Mouse (Mus musculus): ENCODE data around the gene Apobec3. TPM values are rescaled to one million over a fixed set of nuclear protein-coding genes. Genes with fewer than 3 reads are reported as not detected.

The Apobec3 gene
- polyA plus RNA-seq, 1 experiment from 2014 or later, result 41.7 TPM

- Histone ChIP-seq H3K27ac (no peak overlapping the region), H3K36me3 (peaks cover 23% of the 10 kb centered on the region), H3K4me1 (replicated peaks) (no peaks in the 10 kb centered on the region), H3K9me3 (replicated peaks) (no peaks in the 10 kb centered on the region), H3K9ac (no peak overlapping the region), H3K27me3 (no peaks in the 10 kb centered on the region), H3K4me3 (replicated peaks) (no peak overlapping the region), H3K4me2 (no peak overlapping the region)
- DNase-seq, result no peak
- WGBS (ENCODE audit: insufficient replicate concordance), result 80% methylated on average over 8 of the region's 8 CpGs
- ATAC-seq (ENCODE audit: low read depth), result no peak
These were observed 19.9 kb downstream of the Apobec3 start for GRCm38 (mm10) chr15:79911339-79911738.

DNA sequence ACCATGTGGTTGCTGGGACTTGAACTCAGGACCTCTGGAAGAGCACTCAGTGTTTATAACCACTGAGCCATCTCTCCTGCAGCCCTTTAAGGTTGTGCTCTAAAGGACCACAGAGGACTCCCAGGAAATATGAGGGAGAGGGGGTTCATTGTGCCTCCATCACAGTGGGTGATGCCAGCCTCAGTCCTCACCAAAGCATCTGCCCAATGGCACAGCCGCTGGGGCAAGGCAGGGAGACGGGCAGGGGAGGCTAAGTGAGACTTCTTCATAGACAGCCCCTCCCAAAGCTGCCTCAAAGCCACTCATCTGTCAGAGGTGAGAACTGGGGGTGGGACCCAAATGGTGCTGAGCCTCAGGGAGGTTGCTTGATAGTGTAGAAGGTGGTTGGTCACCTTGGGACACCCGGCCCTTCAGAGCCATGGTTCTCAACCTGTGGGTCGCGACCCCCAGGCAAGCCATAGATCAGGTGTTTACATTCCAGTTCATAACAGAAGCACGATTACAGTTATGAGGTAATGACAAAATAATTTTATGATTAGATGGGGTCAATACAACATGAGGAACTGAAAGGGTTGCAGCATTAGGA, 22.4 kb downstream of the Apobec3 start:
- ATAC-seq (ENCODE audit: low read depth) (no peak), DNase-seq (no peak)
- WGBS (ENCODE audit: insufficient replicate concordance), result 85% methylated on average over 6 of the region's 6 CpGs
- H3K27ac ChIP-seq, result no peak overlapping the region
- no peaks in the 10 kb centered on the region for H3K4me1 ChIP-seq (replicated peaks)
- H3K9me3 ChIP-seq (replicated peaks), result no peaks in the 10 kb centered on the region
- no peak overlapping the region for H3K4me3 ChIP-seq (replicated peaks)
- no peaks in the 10 kb centered on the region for H3K27me3 ChIP-seq
- peaks cover 11% of the 10 kb centered on the region for H3K36me3 ChIP-seq
- H3K4me2 ChIP-seq, result no peak overlapping the region
- H3K9ac ChIP-seq, result no peak overlapping the region

DNA sequence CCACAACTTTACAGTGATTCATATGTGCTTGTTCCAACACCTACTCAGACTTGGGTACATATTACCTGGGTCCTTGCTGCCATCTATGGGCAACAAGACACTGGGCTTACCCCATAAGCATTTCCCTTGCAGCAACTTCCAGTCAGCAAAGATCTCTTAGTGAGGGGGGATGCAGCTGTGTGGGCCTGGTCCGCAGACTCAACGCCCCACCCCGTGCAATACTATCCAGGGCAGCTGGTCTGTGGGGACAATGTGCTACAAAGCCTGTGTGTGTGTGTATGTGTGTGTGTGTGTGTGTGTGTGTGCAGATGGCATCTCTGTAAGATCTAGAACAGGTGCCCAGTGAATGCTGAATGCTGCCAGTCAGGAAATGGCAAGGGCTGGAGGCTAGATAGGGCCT, 22.9 kb downstream of the Apobec3 start:
- Histone ChIP-seq H3K4me2 (no peak overlapping the region), H3K4me3 (replicated peaks) (no peak overlapping the region), H3K36me3 (peaks cover 11% of the 10 kb centered on the region), H3K9ac (no peak overlapping the region), H3K4me1 (replicated peaks) (no peaks in the 10 kb centered on the region), H3K27me3 (no peaks in the 10 kb centered on the region), H3K9me3 (replicated peaks) (no peaks in the 10 kb centered on the region), H3K27ac (no peak overlapping the region)
- ATAC-seq (ENCODE audit: low read depth) (no peak), DNase-seq (no peak)
- 89% methylated on average over 3 of the region's 3 CpGs for WGBS (ENCODE audit: insufficient replicate concordance)

DNA sequence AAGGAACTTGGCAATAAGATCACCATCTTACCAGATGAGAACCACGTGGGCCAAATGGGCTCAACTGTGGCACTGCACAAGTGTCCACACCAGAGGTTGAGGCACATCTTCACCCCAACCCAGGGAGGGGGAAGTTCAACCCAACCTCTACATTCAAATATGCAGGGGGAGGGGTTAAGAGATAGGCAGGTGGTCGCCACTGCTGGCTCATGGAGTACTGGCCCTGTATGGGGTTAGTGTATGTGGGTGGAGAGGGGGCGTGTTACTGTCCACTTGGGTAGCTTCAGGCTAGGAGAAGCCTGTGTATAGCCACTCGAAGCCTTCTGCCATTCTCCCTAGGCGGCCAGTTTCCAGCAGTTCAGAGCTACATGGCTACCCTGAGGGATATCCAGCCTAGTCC, 24.7 kb downstream of the Apobec3 start:
- H3K9me3 ChIP-seq (replicated peaks), result no peaks in the 10 kb centered on the region
- ATAC-seq (ENCODE audit: low read depth), result no peak
- 57% methylated on average over 5 of the region's 5 CpGs for WGBS (ENCODE audit: insufficient replicate concordance)

DNA sequence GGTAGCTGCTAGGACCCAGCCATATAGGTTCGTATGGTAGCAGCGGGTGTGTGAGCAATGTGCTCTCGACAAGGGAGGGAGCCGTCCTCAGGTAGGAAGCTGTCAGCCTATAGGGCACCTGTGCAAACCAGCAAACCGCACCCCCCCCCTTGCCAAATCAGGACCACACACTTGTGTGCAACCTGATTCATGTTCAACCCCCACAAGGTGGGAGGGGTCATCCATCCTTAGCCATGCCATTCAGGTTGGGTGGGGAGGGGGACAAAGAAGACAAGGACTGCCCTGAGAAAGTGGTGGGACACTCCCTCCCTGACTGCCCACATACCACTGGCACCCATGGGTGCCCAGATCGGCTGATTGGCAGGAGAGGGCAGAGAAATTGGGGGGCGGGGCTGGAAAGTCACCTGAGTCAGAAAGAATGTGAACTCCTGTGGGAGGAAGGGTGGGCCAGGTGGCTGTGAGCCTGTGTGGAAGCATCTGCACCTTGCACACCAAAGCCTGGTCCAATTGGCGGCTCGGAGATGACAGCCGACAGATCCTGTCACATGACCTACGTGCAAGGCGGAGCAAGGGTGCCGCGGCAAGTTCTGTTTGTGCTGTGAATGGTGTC, 25.8 kb downstream of the Apobec3 start:
- H3K9me3 ChIP-seq (replicated peaks), result no peaks in the 10 kb centered on the region
- H3K4me3 ChIP-seq (replicated peaks), result no peak overlapping the region
- no peak overlapping the region for H3K9ac ChIP-seq
- WGBS (ENCODE audit: insufficient replicate concordance), result 81% methylated on average over 14 of the region's 14 CpGs
- ATAC-seq (ENCODE audit: low read depth) (no peak), DNase-seq (no peak)
- H3K4me2 ChIP-seq, result no peak overlapping the region
- no peak overlapping the region for H3K27ac ChIP-seq
- H3K36me3 ChIP-seq, result peaks cover 5% of the 10 kb centered on the region; the same call in 1 of the 2 replicates
- no peaks in the 10 kb centered on the region for H3K4me1 ChIP-seq (replicated peaks)
- no peaks in the 10 kb centered on the region for H3K27me3 ChIP-seq

More for the DNA sequence above, 24.7 kb downstream of the Apobec3 start:
- Histone ChIP-seq H3K27me3 (no peaks in the 10 kb centered on the region), H3K4me3 (replicated peaks) (no peak overlapping the region), H3K9ac (no peak overlapping the region), H3K4me2 (no peak overlapping the region), H3K36me3 (peaks cover 5% of the 10 kb centered on the region; the same call in 1 of the 2 replicates), H3K27ac (no peak overlapping the region), H3K4me1 (replicated peaks) (no peaks in the 10 kb centered on the region)
- DNase-seq, result no peak

GRCm38 (mm10) chr15:79918485-79918884, 27.0 kb downstream of the Apobec3 start:
- H3K4me1 ChIP-seq (replicated peaks), result no peaks in the 10 kb centered on the region
- WGBS (ENCODE audit: insufficient replicate concordance), result 80% methylated on average over 16 of the region's 16 CpGs
- H3K9ac ChIP-seq, result no peak overlapping the region
- H3K4me2 ChIP-seq, result no peak overlapping the region
- no peaks in the 10 kb centered on the region for H3K9me3 ChIP-seq (replicated peaks)
- H3K27me3 ChIP-seq, result no peaks in the 10 kb centered on the region
- H3K4me3 ChIP-seq (replicated peaks), result no peak overlapping the region
- ATAC-seq (ENCODE audit: low read depth) (no peak), DNase-seq (no peak)
- H3K36me3 ChIP-seq, result peaks cover 5% of the 10 kb centered on the region; the same call in 1 of the 2 replicates
- H3K27ac ChIP-seq, result no peak overlapping the region

DNA sequence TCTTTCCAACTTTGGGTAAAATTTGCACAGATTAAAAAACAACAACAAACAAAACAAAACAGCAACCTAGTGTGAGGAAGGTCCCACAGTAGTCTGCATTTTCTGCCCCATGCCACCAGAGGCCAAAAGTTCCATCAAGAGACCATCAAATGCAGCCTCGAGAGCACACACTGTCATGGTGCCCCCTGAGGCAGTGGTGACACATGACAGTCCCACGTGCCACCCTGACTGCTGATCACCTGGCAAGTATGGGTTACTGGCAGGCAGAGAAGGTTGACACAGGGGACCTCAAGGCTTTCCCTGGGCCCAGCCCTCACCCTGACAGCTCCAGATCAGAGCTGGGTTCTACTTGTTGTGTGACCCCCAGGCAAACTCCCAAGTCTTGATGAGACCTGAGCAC, 28.3 kb downstream of the Apobec3 start:
- Histone ChIP-seq H3K36me3 (peaks cover 5% of the 10 kb centered on the region; the same call in 1 of the 2 replicates), H3K4me2 (no peak overlapping the region), H3K9me3 (replicated peaks) (no peaks in the 10 kb centered on the region), H3K4me3 (replicated peaks) (no peak overlapping the region), H3K27me3 (no peaks in the 10 kb centered on the region), H3K4me1 (replicated peaks) (no peaks in the 10 kb centered on the region), H3K27ac (no peak overlapping the region), H3K9ac (no peak overlapping the region)
- DNase-seq, result no peak
- 50% methylated on average over 2 of the region's 2 CpGs for WGBS (ENCODE audit: insufficient replicate concordance)
- no peak for ATAC-seq (ENCODE audit: low read depth)

- WGBS (ENCODE audit: insufficient replicate concordance), result 73% methylated on average over 11 of the region's 11 CpGs
- H3K27me3 ChIP-seq, result peaks cover 17% of the 10 kb centered on the region
- no peaks in the 10 kb centered on the region for H3K36me3 ChIP-seq
- peak overlapping the region; percentile 96 for H3K27ac ChIP-seq
- DNase-seq (no peak), ATAC-seq (ENCODE audit: low read depth) (peak; percentile 4; the same call in 1 of the 2 replicates)
- H3K4me2 ChIP-seq, result peak overlapping the region; percentile 84
- no peaks in the 10 kb centered on the region for H3K9me3 ChIP-seq (replicated peaks)
- peak overlapping the region; percentile 67 for H3K4me3 ChIP-seq (replicated peaks)
- peak overlapping the region; percentile 79 for H3K9ac ChIP-seq
- peaks cover 40% of the 10 kb centered on the region for H3K4me1 ChIP-seq (replicated peaks)
These were observed 35.5 kb downstream of the Apobec3 start for GRCm38 (mm10) chr15:79926856-79927416.

GRCm38 (mm10) chr15:79927637-79928122, 36.2 kb downstream of the Apobec3 start:
- H3K4me3 ChIP-seq (replicated peaks), result peak overlapping the region; percentile 67
- DNase-seq (peak; percentile 97), ATAC-seq (ENCODE audit: low read depth) (peak; percentile 90)
- peak overlapping the region; percentile 84 for H3K4me2 ChIP-seq
- peak overlapping the region; percentile 82 for H3K9ac ChIP-seq
- peak overlapping the region; percentile 96 for H3K27ac ChIP-seq
- H3K4me1 ChIP-seq (replicated peaks), result peaks cover 48% of the 10 kb centered on the region
- H3K9me3 ChIP-seq (replicated peaks), result no peaks in the 10 kb centered on the region
- WGBS (ENCODE audit: insufficient replicate concordance), result under 1% methylated on average over 29 of the region's 29 CpGs
- no peaks in the 10 kb centered on the region for H3K36me3 ChIP-seq
- peaks cover 24% of the 10 kb centered on the region for H3K27me3 ChIP-seq

GRCm38 (mm10) chr15:79928316-79928715, 36.9 kb downstream of the Apobec3 start:
- 70% methylated on average over 3 of the region's 3 CpGs for WGBS (ENCODE audit: insufficient replicate concordance)
- peaks cover 53% of the 10 kb centered on the region for H3K4me1 ChIP-seq (replicated peaks)
- peak overlapping the region; percentile 96 for H3K27ac ChIP-seq

GRCm38 (mm10) chr15:79928736-79929135, 37.3 kb downstream of the Apobec3 start:
- Histone ChIP-seq H3K27ac (peak overlapping the region; percentile 96), H3K27me3 (peaks cover 35% of the 10 kb centered on the region), H3K4me2 (peak overlapping the region; percentile 84), H3K4me3 (replicated peaks) (peak overlapping the region; percentile 67), H3K9me3 (replicated peaks) (no peaks in the 10 kb centered on the region), H3K9ac (peak overlapping the region; percentile 82), H3K36me3 (no peaks in the 10 kb centered on the region), H3K4me1 (replicated peaks) (peaks cover 57% of the 10 kb centered on the region)
- WGBS (ENCODE audit: insufficient replicate concordance), result 73% methylated on average over 2 of the region's 2 CpGs
- no peak for DNase-seq
- ATAC-seq (ENCODE audit: low read depth), result no peak

More at GRCm38 (mm10) chr15:79928316-79928715, 36.9 kb downstream of the Apobec3 start:
- no peak for DNase-seq
- no peaks in the 10 kb centered on the region for H3K36me3 ChIP-seq
- no peaks in the 10 kb centered on the region for H3K9me3 ChIP-seq (replicated peaks)
- H3K4me3 ChIP-seq (replicated peaks), result peak overlapping the region; percentile 67
- no peak for ATAC-seq (ENCODE audit: low read depth)
- peak overlapping the region; percentile 82 for H3K9ac ChIP-seq
- H3K4me2 ChIP-seq, result peak overlapping the region; percentile 84
- H3K27me3 ChIP-seq, result peaks cover 30% of the 10 kb centered on the region
